Mouse (Mus musculus): ENCODE data around the gene Prss46. TPM values are rescaled to one million over a fixed set of nuclear protein-coding genes. Genes with fewer than 3 reads are reported as not detected.
A peak's percentile ranks its signal among the peaks of the same experiment; 100 is the strongest.
"Not testable (repeated sequence)": the region's sequence is repeated elsewhere in the genome, so short reads cannot be mapped to it uniquely, and the experiment has no call there.

The Prss46 gene
- total RNA-seq (2014; rRNA removed) (not detected in 2 replicates), polyA plus RNA-seq (2015; fragmentation: Nextera tagmentation; extraction: Ambion mirVana) (0.12 TPM in 1 of 2 replicates, not detected in the other)

DNA sequence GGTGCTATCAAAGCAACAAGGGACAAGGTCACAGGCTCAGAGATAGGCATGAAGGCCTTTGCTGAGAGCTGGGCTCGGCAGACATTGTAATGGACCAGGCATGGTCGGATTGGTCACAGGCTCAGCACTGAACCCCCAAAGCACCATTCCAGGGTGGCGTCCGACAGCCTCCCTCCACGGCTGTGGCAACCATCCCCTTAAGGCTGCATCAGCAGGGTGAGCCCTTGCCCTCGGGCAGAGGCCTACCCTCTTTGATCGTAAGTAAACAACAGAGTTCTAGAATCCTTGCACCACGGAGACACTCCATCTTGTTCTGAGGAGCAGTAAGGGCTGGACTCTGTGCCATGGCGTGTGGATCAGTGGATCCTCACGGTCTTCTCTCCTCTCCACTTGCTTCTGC lies at the start of gene Prss46:
Gene Prss46 (plus strand): TSS at position 301 of the 400 bp plus-strand sequence.
- Histone ChIP-seq H3K27me3 (ENCODE audit: insufficient read depth, low read length) (no peaks in the 10 kb centered on the region), H3K36me3 (ENCODE audit: insufficient read depth) (no peaks in the 10 kb centered on the region), H3K9me3 (ENCODE audit: low read length) (no peaks in the 10 kb centered on the region), H3K4me1 (ENCODE audit: insufficient read depth) (no peaks in the 10 kb centered on the region), H3K4me2 (ENCODE audit: low read depth) (no peak within 1 kb of the TSS), H3K4me3 (ENCODE audit: low read depth, low read length) (no peak within 1 kb of the TSS), H3K27ac (ENCODE audit: low read depth, low read length) (no peak within 1 kb of the TSS), H3K9ac (no peak within 1 kb of the TSS)
- WGBS: 87% methylated on average over 10 of the region's 10 CpGs
- DNase-seq (no peak), ATAC-seq (no peak)
- no peak for TF ChIP-seq CTCF (IDR thresholded peaks at IDR 0.05; ENCODE audit: low read depth)

GRCm38 (mm10) chr9:110797013-110797412 lies 47.3 kb upstream of the Prss46 start:
- H3K4me1 ChIP-seq (ENCODE audit: insufficient read depth): no peaks in the 10 kb centered on the region
- no peaks in the 10 kb centered on the region for H3K36me3 ChIP-seq (ENCODE audit: insufficient read depth)
- H3K27ac ChIP-seq (ENCODE audit: low read depth, low read length): no peak overlapping the region
- no peak for DNase-seq
- 90% methylated on average over 10 of the region's 10 CpGs for WGBS
- ATAC-seq: no peak
- H3K9me3 ChIP-seq (ENCODE audit: low read length): no peaks in the 10 kb centered on the region
- TF ChIP-seq CTCF (IDR thresholded peaks at IDR 0.05; ENCODE audit: low read depth): no peak
- H3K4me2 ChIP-seq (ENCODE audit: low read depth): no peak overlapping the region
- H3K27me3 ChIP-seq (ENCODE audit: insufficient read depth, low read length): no peaks in the 10 kb centered on the region
- no peak overlapping the region for H3K9ac ChIP-seq
- H3K4me3 ChIP-seq (ENCODE audit: low read depth, low read length): no peak overlapping the region

- no peak within 1 kb of the TSS for H3K27ac ChIP-seq (ENCODE audit: low read depth, low read length)
- no peak for TF ChIP-seq CTCF (IDR thresholded peaks at IDR 0.05; ENCODE audit: low read depth)
- no peaks in the 10 kb centered on the region for H3K4me1 ChIP-seq (ENCODE audit: insufficient read depth)
- DNase-seq (no peak), ATAC-seq (no peak)
- H3K4me3 ChIP-seq (ENCODE audit: low read depth, low read length): no peak within 1 kb of the TSS
- H3K9ac ChIP-seq: no peak within 1 kb of the TSS
- no peaks in the 10 kb centered on the region for H3K9me3 ChIP-seq (ENCODE audit: low read length)
- H3K27me3 ChIP-seq (ENCODE audit: insufficient read depth, low read length): no peaks in the 10 kb centered on the region
- H3K36me3 ChIP-seq (ENCODE audit: insufficient read depth): no peaks in the 10 kb centered on the region
- H3K4me2 ChIP-seq (ENCODE audit: low read depth): no peak within 1 kb of the TSS
- 92% methylated on average over 14 of the region's 14 CpGs for WGBS
Observed at GRCm38 (mm10) chr9:110797866-110798265, 46.4 kb upstream of the Prss46 start, which contains the start of gene Prss42. Prss42 (plus strand) TSS chr9:110798166.

DNA sequence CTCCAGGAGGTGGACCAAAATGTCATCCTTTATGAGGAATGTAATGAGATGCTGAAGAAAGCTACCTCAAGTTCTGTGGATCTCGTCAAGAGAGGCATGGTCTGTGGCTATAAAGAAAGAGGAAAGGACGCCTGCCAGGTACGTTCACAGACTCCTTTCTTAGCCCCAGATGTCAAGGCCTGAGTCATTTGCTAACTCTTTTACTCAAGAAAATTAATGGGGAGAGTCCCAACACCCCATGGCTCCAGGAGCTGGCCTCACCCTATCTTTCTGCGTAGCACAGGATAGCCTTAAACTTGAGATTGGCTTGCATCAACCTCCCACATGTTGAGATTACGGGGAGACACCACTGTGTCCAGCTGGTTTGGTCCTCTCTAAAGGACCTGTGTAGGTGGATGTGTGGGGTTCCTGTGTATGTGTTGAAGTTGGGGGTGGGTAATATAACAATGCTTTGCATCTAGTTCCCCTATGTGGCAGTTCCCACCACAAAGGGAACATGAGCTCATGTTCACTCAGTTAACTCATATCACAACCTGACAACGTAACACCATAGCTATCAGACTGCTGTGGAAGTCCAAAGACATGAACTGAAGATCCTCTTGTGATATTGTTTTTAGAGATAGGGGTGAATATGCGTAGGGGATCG lies 43.3 kb upstream of the Prss46 start:
- WGBS: 91% methylated on average over 8 of the region's 8 CpGs

DNA sequence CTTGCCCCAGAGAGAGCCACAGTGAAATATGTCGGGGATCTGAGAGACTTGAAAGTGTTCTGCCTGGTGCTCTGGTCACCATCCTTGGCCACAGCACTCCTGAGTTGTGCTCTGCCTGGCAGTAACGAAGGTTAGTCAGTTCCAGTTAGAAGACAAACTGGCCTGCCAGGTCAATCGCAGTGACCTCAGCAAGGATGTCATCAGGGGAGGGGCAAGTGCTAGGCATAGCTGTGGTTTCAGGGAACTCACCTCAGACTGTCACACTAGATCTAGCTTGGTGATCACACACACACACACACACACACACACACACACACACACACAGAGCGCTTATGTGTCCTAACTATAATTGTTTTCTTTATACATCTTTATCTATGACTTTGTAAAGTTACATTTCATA lies 41.0 kb upstream of the Prss46 start:
- H3K4me3 ChIP-seq (ENCODE audit: low read depth, low read length): no peak overlapping the region

More for the DNA sequence above, 43.3 kb upstream of the Prss46 start:
- no peak for ATAC-seq
- no peak for TF ChIP-seq CTCF (IDR thresholded peaks at IDR 0.05; ENCODE audit: low read depth)
- Histone ChIP-seq H3K27me3 (ENCODE audit: insufficient read depth, low read length) (no peaks in the 10 kb centered on the region), H3K36me3 (ENCODE audit: insufficient read depth) (no peaks in the 10 kb centered on the region), H3K4me2 (ENCODE audit: low read depth) (no peak overlapping the region), H3K9ac (no peak overlapping the region), H3K4me3 (ENCODE audit: low read depth, low read length) (no peak overlapping the region), H3K4me1 (ENCODE audit: insufficient read depth) (no peaks in the 10 kb centered on the region), H3K9me3 (ENCODE audit: low read length) (no peaks in the 10 kb centered on the region), H3K27ac (ENCODE audit: low read depth, low read length) (no peak overlapping the region)
- no peak for DNase-seq

DNA sequence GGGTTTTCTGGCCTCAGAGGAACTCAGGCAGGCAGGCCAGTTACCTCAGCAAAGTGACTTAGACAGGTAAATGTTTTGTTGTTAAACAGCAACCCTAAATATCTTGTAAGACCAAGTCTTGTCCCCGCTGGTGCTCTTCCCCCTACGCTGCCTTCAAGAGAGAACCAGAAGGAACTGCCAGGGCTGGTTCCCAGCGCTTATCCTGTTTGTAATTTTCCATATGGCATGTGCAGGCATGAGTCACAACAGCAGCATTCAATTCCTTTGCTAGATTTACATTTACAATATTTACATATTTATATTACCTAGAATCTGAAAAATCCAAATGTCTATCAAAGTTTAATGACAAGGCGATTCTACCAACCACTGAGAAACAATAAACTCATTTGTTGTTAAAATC lies 34.3 kb upstream of the Prss46 start:
- Histone ChIP-seq H3K27me3 (ENCODE audit: insufficient read depth, low read length) (no peaks in the 10 kb centered on the region), H3K4me3 (ENCODE audit: low read depth, low read length) (no peak overlapping the region), H3K4me1 (ENCODE audit: insufficient read depth) (no peaks in the 10 kb centered on the region), H3K9ac (no peak overlapping the region), H3K36me3 (ENCODE audit: insufficient read depth) (no peaks in the 10 kb centered on the region), H3K27ac (ENCODE audit: low read depth, low read length) (no peak overlapping the region), H3K9me3 (ENCODE audit: low read length) (no peaks in the 10 kb centered on the region), H3K4me2 (ENCODE audit: low read depth) (no peak overlapping the region)
- DNase-seq (peak; percentile 5), ATAC-seq (no peak)
- no peak for TF ChIP-seq CTCF (IDR thresholded peaks at IDR 0.05; ENCODE audit: low read depth)
- 71% methylated on average over 4 of the region's 4 CpGs for WGBS

More for the DNA sequence above, 41.0 kb upstream of the Prss46 start:
- Histone ChIP-seq H3K27ac (ENCODE audit: low read depth, low read length) (no peak overlapping the region), H3K36me3 (ENCODE audit: insufficient read depth) (no peaks in the 10 kb centered on the region), H3K4me1 (ENCODE audit: insufficient read depth) (no peaks in the 10 kb centered on the region), H3K9ac (no peak overlapping the region), H3K27me3 (ENCODE audit: insufficient read depth, low read length) (no peaks in the 10 kb centered on the region), H3K4me2 (ENCODE audit: low read depth) (no peak overlapping the region), H3K9me3 (ENCODE audit: low read length) (no peaks in the 10 kb centered on the region)
- DNase-seq (no peak), ATAC-seq (no peak)
- WGBS: 73% methylated on average over 4 of the region's 4 CpGs
- TF ChIP-seq CTCF (IDR thresholded peaks at IDR 0.05; ENCODE audit: low read depth): no peak

DNA sequence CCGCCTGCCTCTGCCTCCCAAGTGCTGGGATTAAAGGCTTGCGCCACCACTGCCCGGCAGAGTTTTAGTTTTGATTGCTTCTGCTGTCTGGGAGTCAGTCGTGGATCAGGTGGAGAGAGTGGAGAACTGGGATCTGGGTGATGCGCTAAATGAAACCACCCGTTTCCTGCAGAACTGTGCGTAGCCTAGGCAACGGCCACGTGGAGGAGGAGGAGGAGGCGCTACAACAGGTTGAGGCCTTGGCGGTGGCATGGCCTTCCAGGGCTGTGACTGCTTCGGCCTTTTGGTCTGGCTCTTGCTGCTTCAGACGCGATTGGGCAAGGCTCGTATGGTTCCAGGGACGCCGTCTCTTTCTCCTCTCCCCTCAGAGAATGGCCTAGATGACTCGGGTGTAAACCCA lies 30.5 kb upstream of the Prss46 start, which contains the start of gene Prss44:
Gene Prss44 (plus strand): TSS at position 206 of the 400 bp plus-strand sequence.
- TF ChIP-seq CTCF (IDR thresholded peaks at IDR 0.05; ENCODE audit: low read depth): no peak
- H3K9ac ChIP-seq: no peak within 1 kb of the TSS
- H3K36me3 ChIP-seq (ENCODE audit: insufficient read depth): no peaks in the 10 kb centered on the region
- H3K9me3 ChIP-seq (ENCODE audit: low read length): no peaks in the 10 kb centered on the region
- WGBS: 69% methylated on average over 18 of the region's 18 CpGs
- DNase-seq: no peak
- no peak within 1 kb of the TSS for H3K27ac ChIP-seq (ENCODE audit: low read depth, low read length)
- H3K27me3 ChIP-seq (ENCODE audit: insufficient read depth, low read length): no peaks in the 10 kb centered on the region
- no peak within 1 kb of the TSS for H3K4me2 ChIP-seq (ENCODE audit: low read depth)
- no peak within 1 kb of the TSS for H3K4me3 ChIP-seq (ENCODE audit: low read depth, low read length)
- no peaks in the 10 kb centered on the region for H3K4me1 ChIP-seq (ENCODE audit: insufficient read depth)
- ATAC-seq: no peak

DNA sequence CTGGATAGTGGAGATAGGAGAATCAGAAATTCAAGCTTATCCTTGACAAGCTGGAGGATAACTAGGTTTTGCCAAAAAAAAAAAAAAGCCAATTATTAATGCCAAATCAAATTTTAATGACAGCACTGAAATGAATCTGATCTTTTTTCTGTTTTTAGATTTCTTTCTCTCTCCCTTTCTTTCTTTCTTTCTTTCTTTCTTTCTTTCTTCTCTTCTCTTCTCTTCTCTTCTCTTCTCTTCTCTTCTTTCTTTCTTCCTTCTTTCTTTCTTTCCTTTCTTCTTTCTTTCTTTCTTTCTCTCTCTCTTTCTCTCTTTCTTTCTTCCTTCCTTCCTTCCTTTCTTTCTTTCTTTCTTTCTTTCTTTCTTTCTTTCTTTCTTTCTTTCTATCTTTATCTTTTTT lies 23.8 kb upstream of the Prss46 start:
- not testable (repeated sequence) for H3K9ac ChIP-seq

More for the DNA sequence above, 23.8 kb upstream of the Prss46 start:
- not testable (repeated sequence) for H3K4me2 ChIP-seq (ENCODE audit: low read depth); H3K9me3 ChIP-seq (ENCODE audit: low read length); H3K36me3 ChIP-seq (ENCODE audit: insufficient read depth); ATAC-seq; H3K27me3 ChIP-seq (ENCODE audit: insufficient read depth, low read length); H3K27ac ChIP-seq (ENCODE audit: low read depth, low read length); DNase-seq; H3K4me3 ChIP-seq (ENCODE audit: low read depth, low read length); H3K4me1 ChIP-seq (ENCODE audit: insufficient read depth)
